Mouse (Mus musculus) heart, adult 18-20 months (tissue): ENCODE data around the gene Rabgap1l. TPM values are rescaled to one million over a fixed set of nuclear protein-coding genes. Genes with fewer than 3 reads are reported as not detected.
"Not testable (repeated sequence)": the region's sequence is repeated elsewhere in the genome, so short reads cannot be mapped to it uniquely, and the experiment has no call there.

Experiments used
- DNase-seq, 2 experiments: peaks; one replicate each; pipeline ENCODE4 v3.0.0; 2021 to 2022; ENCODE audit warnings: mixed read lengths in 1 of 2
- total RNA-seq, 2 experiments: library from RNA; stranded (reverse); gene quantifications; 2 replicates each; pipeline ENCODE4 v1.2.3; 2021

The Rabgap1l gene
- total RNA-seq, 2 experiments from 2014 or later = 66.6 to 73.2 TPM

DNA sequence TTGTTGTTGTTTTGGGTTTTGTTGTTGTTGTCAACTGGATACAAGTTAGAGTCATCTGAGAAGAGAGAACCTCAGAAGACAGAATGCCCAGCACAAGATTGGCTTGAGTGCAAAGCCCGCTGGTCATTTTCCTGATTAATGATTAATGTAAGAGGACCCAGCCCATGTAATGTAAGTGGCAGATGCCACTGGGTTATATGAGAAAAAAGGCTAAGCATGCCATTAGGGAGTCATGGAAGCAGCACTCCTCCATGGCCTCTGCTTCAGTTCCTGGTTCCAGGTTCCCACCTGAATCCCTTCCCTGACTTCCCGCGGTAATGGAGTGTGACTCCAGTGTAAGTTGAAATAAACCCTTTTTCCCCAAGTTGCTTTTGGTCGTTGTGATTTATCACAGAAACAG, 480.4 kb downstream of the Rabgap1l start:
- no peak for DNase-seq

DNA sequence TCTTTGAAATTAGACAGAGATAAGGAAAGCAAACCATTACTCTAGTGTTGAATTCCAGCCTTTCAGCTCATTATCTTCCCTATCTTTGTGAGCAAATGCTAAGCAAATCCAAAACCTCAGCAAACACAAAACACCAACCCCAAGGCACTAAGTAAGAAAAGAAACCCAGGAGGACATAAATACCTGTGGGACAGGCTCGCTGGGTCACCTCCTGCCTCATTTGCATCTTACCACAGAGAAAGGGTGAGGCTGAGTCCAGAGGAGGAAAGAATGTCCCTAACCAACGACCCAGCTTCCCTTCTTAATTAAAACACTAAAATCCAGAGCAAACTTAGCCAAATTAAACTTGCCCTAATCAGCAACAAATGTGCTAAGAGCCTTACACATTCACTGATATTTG, 481.1 kb downstream of the Rabgap1l start:
- DNase-seq = no peak

DNA sequence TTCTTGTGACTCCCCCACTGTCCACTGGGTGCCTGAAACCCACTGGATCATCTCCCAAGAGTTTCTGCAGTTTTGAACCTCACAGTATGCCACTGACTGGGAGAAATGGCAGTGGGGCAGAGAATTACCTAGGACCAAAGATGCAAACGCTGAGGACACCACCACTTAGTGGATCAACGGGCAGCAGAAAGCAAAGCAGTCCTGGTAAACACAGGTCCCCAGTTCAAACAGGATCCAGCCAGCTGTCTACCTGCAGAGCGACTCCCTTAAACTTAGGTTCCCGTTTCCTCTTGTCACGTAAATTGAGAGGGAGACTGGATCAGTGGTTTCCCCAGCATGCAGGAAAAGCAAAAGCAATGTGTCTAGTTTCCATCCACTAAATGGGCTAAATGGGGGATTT, 483.1 kb downstream of the Rabgap1l start:
- no peak for DNase-seq

DNA sequence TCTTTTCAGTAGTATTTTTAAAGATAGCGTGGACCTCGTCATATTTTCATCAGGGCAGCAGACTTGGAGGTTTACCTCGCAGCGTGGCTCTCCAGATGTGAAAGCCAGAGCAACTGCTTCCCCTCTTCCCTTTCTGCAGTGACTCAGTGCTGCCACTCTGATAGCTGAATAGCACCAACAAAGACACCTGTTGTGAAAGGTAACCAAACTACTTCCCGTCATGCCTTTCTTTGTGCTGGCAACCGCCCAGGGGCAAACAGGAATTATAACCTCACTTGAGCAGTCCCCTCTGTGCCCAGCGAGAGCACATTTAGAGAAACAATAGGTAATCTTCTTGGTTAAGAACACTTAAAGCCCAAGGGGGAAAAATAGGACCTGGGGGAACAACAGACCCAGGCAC, 484.0 kb downstream of the Rabgap1l start:
- DNase-seq = peak in 1 of 2 experiments; percentile 14

DNA sequence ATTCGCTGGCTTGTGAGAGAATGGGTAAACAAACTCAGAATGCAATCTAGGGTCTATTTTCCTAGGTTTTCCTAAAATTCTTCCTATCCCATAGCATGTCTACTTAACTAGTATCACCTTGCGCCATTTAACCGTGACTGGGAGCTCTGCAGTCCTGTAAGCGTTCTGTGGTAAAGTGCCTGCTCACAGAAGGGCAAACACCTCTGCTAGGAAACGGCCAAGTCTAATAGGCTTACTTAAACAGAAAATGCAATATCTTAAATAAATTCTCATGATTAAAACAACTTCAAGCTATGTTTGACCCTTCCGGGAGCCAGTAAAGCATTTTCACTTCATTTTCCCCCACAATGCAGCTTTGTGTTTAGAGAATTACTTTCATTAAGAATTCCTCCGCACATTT, 484.5 kb downstream of the Rabgap1l start:
- DNase-seq = no peak

DNA sequence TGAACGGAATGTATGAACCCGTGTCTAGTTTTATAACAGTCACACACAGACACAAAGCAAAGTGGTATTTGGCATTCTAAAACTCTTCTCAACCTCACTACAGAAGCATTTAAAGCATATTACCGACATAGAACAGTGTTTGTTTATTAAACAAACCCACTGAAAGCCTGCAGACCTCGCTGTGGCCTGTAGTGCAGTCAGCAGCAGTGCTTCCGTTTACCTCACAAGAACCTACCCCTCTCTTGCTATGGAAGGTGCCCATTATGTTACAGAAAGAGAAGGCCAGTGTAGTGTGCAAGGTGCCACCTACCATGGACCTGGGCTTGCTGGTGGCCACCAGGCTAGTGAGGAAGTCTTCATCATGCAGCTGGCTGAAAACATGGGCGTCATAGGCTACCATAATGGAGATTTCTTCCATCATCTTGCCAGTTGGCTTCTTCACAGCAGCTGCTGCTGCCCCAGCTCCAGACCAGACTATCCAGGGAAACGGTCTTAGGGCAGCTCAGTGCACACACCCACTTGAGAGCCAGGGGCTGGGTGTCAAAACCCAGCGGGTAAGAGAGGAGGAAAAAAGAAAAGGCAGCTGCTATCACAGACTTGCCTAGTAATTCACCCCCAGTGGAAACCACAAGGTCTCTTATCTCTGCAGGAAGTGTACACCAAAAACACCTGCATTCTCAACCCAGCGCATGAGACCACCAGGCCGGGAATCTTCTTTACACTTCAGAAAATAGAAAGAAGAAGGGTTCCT, 486.0 kb downstream of the Rabgap1l start:
- no peak for DNase-seq

DNA sequence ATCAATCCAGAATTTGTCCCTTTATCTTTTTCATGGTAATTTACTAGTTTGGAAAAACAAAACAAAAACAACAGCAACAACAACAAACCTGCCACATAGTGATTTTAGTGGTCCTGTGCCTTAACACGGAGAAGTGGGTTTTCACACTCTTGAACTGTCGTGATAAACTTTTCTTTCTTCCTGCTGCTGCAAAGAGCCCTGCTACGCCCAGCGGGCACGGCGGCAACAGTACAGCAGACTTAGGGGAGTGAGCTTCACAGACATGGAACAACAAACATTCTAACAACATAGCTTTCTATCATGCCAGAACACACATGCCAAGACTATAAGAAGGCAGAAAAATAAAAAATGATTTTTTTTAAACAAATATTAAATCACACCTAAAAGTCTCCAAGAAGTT, 486.7 kb downstream of the Rabgap1l start:
- DNase-seq = no peak

DNA sequence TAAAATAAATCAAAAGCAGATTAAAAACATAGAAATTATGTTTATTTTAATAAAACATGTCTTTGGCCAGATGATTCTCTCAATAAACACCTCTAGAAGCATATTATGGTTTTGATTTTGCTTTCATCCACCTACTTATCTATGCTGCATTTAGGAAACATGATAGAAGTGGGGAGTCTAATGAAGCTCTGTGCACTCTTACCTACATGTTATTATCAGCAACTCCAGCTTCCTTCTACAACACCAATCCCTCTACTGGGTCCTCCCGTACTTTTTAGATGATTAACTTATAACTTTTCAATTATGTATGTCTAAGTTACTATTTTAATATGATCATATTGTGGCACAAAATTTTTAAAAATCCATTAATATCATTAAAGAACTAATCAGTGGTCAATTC, 487.2 kb downstream of the Rabgap1l start:
- no peak for DNase-seq

DNA sequence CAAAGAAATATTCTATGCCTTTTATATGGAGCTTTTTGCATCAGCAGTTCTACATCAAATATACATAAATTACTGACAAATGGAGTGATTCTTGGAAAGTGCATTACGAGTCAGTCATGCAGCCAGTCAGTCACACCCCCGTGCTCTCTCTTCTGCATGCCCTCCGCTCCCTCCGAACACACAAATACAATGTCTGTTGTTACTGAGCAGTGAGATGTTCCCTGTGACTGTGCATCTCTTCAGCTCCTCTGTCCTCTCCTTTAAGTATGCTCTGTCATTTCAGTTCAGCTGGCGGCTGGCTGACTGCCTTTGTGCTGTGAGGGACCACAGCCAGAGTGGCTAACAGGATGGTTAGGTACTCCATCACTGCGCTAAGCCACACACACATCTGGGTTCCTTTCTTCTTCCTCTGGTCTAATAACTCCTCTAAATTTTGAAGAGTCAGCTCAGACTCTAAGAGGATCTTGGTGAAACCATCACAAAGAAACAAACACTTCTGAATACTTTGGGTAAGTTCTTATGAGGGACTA, 488.0 kb downstream of the Rabgap1l start:
- no peak for DNase-seq

DNA sequence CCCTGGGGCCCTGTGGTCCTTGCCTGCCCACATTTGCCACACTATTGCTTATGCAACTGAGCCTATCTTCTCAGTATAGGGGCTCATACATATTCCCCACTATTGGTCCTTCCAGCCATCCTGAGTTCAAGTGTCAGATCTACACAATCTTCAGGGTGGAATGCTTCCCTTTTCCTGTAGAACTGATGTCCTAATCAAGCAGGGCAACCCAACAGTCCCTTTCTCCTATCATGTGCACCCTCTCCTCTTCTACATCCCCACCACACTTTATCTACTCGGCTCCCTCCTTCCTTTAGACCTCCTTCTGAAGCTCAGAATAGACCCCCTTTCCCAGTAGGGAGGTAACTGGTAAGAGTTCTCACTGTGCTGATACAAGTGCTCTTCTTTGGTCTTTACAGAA, 490.7 kb downstream of the Rabgap1l start:
- no peak for DNase-seq

DNA sequence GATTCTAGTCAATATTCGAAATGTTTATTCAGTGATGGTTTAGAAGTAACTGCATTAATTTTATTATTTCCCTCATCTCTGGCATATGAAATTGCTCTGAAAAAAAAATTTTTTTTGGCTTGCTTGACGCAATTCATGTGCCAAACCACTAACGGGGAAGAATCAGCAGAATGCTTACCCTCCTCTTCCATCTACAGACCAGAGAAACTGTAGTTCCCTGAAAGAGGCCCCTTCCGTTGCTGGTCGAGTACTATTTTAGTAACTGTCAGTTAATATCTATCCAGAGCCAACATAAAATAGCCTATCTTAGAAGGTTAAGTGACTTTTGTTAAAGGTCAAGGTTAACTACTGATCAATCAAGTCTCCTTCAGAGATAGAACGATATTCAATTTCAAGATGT, 491.9 kb downstream of the Rabgap1l start:
- no peak for DNase-seq

DNA sequence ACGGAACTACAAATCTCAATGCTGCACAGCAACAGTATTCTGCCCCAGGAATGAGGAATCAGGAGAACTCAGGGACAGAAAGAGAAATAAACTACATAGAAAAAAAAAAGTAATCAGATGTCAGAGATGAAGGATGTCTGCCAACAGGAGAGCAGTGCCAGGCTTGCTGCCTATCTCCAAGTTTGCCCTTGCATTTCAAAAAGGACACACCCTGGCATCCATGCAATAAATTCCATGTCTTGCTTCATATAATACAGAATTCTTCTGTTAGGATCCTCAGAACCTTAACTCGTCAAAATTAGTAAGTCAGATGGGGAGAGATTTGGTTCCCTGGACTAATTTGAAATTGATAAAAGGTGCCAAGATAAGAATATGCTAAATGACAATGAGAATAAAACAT, 492.3 kb downstream of the Rabgap1l start:
- no peak for DNase-seq

DNA sequence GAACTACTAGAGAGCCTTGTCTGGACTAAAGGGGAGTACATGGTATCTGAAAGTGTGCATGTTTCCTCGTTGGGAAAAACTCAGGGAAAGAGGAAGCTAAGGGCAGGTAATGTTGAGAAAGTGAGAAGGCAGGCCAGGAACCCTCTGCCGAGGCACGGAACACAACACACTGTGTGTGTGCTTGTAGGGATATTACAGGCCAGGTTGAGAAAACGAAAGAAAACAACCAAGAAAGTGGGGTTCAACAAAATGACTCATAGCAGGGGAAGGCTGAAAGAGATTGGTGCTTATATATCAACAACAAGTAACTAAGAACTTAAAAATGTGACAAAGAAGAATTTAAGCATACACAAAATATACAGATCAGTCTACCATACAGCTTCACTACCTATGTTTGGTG, 493.0 kb downstream of the Rabgap1l start:
- no peak for DNase-seq

DNA sequence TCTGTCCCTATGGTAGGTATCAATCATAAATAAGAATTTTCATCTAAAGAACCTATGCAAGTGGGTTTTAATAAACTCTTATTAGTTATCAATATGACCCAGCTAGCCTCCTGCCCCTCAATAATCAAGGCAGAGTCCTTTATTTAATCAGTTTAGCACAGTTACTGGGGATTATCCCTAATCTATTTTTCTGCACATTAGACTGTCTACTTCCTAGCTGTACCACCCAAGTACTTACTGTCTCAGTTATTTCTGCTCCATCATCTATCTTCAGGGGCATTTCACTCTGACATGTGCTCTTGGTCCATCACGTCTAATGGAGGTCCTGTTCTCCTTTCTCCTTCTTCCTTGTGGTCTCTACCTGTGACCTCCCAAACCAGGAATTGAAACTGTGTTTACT, 494.1 kb downstream of the Rabgap1l start:
- no peak for DNase-seq

DNA sequence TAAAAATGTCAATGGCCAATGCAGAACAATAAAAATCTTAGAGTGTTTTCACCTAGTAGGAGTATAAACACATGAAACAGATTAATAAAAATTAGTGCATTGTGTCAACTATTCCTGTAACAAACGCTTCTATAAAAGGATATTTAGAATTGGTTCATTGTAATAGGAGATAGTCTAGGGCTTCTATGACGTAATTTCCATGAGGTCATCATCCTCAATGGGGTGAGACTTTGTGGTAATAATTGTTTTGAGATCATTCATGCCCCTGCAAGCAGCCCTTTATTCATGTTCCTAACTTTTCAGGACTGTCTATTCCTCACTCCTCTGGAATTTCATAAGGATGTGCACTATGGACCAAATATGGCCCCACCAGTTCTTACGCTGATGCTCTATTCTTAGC, 495.3 kb downstream of the Rabgap1l start:
- no peak for DNase-seq

DNA sequence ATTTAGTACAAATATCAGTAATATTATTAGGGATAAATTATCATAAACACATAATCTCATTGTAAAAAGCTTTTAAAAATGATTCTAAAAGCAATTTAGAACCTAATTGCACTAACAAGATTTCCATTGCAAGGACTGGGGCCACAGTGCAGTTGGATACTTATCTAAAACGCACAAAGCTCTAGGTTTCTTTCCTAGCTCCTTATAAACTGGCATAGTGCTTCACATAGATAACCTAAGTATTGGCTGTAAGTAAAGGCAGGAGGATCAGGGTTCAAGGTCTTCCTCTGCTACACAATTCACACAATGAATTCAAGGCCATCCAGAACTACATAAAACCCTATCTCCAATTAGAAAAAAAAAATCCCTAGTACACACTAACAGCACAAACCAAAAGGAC, 497.7 kb downstream of the Rabgap1l start:
- DNase-seq = no peak

DNA sequence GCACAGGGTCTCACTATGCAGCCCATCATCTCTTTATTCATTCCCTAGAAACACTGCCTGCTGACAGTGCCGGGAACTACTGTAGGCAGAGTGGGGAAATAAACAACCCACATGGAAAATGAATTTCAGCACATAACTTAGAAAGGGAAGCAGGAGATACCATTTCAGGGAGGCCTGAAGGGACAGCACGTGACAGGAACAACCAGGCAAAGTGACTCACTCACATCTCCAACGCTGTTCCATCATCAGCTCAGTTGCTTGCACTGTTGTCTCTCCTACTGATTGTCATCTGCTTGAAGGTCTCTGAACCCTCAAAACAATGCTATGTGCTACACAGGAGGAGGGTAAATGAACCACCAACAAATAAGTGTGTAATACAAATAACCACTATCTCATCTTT, 499.5 kb downstream of the Rabgap1l start:
- peak in 1 of 2 experiments; percentile 21 for DNase-seq

DNA sequence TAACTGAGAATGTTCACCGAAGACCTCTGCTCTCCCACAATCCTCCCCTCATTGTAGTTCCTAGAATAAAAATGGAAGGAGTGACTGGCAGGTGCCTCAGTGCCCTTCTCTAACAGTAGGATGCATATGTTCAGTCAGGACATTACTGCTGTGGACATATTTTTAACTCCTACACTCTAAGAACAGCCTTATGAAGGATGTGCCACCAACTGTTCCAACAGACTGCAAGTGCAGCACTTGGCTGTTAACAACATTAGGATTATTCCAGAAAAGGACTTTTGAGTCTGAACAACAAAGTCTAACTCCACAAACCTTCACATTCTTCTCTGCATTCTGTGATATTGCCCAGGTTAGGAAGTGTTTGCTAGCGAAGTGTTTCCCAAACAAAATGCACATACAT, 501.0 kb downstream of the Rabgap1l start:
- DNase-seq = no peak

DNA sequence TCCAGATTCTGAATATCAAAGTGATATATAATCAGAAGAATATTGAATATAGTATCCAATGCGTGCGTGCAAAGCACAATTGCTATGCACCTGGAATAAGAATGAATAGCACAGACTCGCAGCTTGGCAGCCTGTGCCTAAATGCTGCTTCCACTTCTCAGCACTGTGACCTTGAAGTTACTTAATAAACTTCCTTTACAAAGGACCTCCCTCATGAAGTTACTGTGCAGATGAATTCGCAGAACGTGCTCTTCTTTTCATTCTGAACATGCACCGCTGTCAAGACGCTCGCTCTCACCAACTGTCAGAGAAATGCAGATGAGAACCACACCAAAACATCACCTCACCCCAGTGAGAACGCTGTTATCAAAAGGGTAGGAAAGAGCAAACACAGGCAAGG, 502.8 kb downstream of the Rabgap1l start:
- DNase-seq = no peak

DNA sequence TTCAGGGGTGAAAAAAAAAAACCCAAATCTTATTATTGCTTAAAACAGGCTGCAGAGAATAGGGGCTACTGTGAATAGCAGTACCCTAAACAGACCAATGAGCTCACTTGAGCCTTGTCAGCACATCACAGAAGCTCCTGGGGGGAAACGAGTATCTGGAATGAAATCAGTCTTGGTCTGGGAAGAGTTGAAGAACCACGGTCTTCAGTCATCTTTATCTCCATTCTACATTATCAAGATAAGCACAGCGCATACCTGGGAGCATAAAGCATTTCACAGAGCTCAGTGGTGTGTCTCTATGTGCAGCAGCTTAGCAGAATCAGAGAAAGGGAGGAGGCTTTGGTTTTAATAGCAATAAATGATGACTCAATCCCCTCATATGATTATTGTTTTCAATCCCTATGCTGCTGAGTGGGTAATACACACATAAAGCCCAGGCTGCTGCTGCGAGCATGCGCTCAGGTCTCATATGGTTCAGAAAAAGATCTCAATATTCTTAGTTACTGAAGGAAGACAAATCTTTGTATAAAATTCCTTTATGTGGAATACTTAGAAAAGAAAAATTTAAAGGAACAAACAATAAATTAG, 505.9 kb downstream of the Rabgap1l start:
- no peak for DNase-seq

DNA sequence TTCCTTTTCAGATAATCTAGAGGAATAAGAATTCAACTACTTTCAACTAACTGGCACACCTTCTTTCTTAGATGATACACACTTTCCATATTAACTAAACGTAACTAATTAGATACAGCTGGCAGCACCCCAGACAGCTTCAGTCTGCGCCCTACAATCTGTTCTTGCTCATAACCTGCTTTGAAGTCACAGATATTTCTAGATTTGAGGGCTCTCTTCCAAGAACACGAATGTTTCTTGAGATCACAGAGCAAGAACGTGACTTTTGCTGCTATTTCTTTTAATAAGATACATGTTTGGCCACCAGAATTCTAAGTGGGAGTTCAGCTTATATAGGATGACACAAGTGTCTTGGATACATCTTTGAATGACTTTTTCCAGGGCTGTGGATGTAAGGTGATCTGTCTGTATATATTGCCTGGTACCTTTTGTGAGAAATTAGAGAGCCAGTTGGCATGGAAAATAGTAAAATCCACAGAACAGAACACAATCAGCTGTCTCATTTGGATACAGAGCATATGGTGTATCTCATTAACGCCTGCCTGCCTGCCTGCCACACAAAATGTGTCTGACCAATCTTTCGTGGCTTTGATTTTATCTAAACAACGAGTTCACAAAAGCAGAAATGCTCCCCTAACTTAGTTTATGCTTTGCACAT, 506.5 kb downstream of the Rabgap1l start:
- no peak for DNase-seq

DNA sequence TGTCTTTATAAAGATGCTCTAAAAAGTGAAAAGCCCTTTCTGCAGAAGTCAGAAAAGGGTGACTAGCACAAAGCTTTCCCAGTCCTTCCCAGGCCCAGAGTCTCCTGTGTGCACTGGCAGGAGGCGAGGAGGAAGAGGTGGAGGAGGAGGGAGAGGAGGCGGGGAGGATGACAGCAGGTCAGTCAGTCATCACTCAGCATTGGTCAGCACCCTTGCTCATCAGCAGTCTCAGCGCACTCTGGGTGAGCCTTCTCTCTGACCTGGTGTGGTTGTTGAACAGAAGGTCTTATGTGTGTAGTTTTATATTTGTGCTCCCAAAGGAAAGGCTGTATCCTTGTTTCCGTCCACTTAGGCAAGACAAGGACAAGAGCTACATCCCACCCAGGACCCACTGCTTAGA, 508.8 kb downstream of the Rabgap1l start:
- no peak for DNase-seq

DNA sequence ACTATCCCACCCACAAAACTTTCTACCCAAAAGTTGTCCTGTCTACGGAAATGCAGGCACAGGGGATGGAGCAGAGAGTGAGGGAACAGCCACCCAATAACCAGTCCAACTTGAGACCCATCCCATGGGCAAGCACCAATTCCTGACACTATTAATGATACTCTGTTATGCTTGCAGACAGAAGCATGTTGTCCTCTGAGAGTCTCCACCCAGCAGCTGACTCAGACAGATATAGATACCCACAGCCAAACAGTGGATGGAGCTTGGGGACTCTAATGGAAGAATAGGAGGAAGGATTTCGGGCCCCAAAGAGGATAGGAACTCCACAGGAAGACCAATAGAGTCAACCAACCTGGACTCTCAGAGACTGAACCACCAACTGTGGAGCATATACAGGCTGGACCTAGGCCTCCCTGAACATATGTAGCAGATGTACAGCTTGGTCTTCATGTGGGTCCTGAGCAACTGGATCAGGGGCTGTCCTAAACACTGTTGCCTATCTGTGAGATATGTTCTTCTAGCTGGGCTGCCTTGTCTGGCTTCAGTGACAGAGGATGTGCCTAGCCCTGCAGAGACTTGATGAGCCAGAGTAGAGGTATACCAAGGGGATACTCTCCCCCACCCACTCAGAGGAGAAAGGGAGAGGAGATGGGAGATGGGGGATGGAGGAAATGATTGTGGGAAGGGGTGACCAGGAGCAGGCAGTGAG, 510.7 kb downstream of the Rabgap1l start:
- DNase-seq = not testable (repeated sequence)
